In genomic region chr2:167078486-167078885, GRCm38 (mm10) we compare ENCODE assay signal across 18 mouse cellular contexts. TPM values are rescaled to one million over a fixed set of nuclear protein-coding genes. Genes with fewer than 3 reads are reported as not detected.
DNase-seq lines count a peak whose midpoint lies in the region; ATAC-seq and TF ChIP-seq lines count a peak whose summit lies in the region.
"Had no signal": no experiment of that assay in that cellular context is flagged by ENCODE, and none has a peak within 500 bp of the region (broad histone marks: within the 10 kb centered on the region; RNA-seq: fewer than 3 reads in every experiment).

No protein-coding gene starts in this region.

- no peak overlapping the region for H3K4me3 ChIP-seq in forebrain, embryonic 10.5 days
- no peak overlapping the region for H3K4me3 ChIP-seq in forebrain, postnatal 0 days (ENCODE audit: low read depth, low read length)
- no peak overlapping the region for H3K4me3 ChIP-seq in midbrain, embryonic 11.5 days (ENCODE audit: low read depth, low read length)
- no peak overlapping the region for H3K4me3 ChIP-seq in midbrain, postnatal 0 days (ENCODE audit: low read depth, low read length)
- no peak overlapping the region for H3K4me3 ChIP-seq in intestine, embryonic 14.5 days (ENCODE audit: low read depth, low read length)
- H3K4me3 ChIP-seq: heart, embryonic 12.5 days; liver, embryonic 13.5 days; megakaryocyte, embryonic 14.5 days had no signal

- TF ChIP-seq CTCF in forebrain, postnatal 0 days (IDR thresholded peaks at IDR 0.05; ENCODE audit: low read depth), result no peak
- no peak for TF ChIP-seq CTCF in midbrain, postnatal 0 days (IDR thresholded peaks at IDR 0.05)

- H3K9ac ChIP-seq in forebrain, postnatal 0 days, result no peak overlapping the region
- no peak overlapping the region for H3K9ac ChIP-seq in midbrain, embryonic 11.5 days (ENCODE audit: low read length)
- no peak overlapping the region for H3K9ac ChIP-seq in midbrain, postnatal 0 days (replicated peaks; ENCODE audit: low read length, poor library complexity, severe bottlenecking)
- H3K9ac ChIP-seq in intestine, embryonic 14.5 days (ENCODE audit: low read length), result no peak overlapping the region
- H3K9ac ChIP-seq: heart, embryonic 12.5 days; liver, embryonic 13.5 days had no signal

- 49% methylated on average over 7 of the region's 7 CpGs for WGBS in forebrain, embryonic 10.5 days
- WGBS in forebrain, postnatal 0 days, result 49% methylated on average over 7 of the region's 7 CpGs
- WGBS in midbrain, embryonic 11.5 days, result 54% methylated on average over 7 of the region's 7 CpGs
- 47% methylated on average over 7 of the region's 7 CpGs for WGBS in midbrain, postnatal 0 days
- WGBS in intestine, embryonic 14.5 days, result 42% methylated on average over 7 of the region's 7 CpGs

- peak overlapping the region; percentile 70; the same call in 1 of the 2 replicates for H3K27ac ChIP-seq in forebrain, embryonic 10.5 days
- H3K27ac ChIP-seq in forebrain, postnatal 0 days (ENCODE audit: low read depth, low read length), result no peak overlapping the region
- H3K27ac ChIP-seq in midbrain, embryonic 11.5 days (ENCODE audit: low read depth, low read length), result no peak overlapping the region
- H3K27ac ChIP-seq in midbrain, postnatal 0 days (ENCODE audit: low read depth, low read length), result no peak overlapping the region
- no peak overlapping the region for H3K27ac ChIP-seq in intestine, embryonic 14.5 days (ENCODE audit: low read depth)
- H3K27ac ChIP-seq: liver, embryonic 13.5 days had no signal

- ATAC-seq in forebrain, postnatal 0 days, result no peak
- ATAC-seq in midbrain, embryonic 11.5 days (ENCODE audit: low FRiP score), result no peak
- ATAC-seq in midbrain, postnatal 0 days (ENCODE audit: low FRiP score), result no peak
- ATAC-seq in intestine, embryonic 14.5 days (replicated peaks; ENCODE audit: low FRiP score, low TSS enrichment, low read depth), result 0 out of 2 replicates have a peak, but pooled peaks have one; percentile 34

- no peak for DNase-seq in forebrain, embryonic 10.5 days (ENCODE audit: extremely low spot score, low spot score)
- DNase-seq in forebrain, postnatal 0 days, result no peak
- DNase-seq in midbrain, embryonic 11.5 days (ENCODE audit: low spot score, missing footprints), result peak; percentile 41
- DNase-seq in midbrain, postnatal 0 days (ENCODE audit: low spot score), result no peak
- DNase-seq in intestine, embryonic 14.5 days (ENCODE audit: low spot score), result no peak
- DNase-seq in spleen, postnatal 36 days (ENCODE audit: low spot score in 2 of 2), result no peak
- no peak for DNase-seq in embryo, embryonic 11 days
- DNase-seq in adrenal gland, adult 2 months, result no peak
- DNase-seq: adrenal gland, postnatal 10 days; gastrocnemius, postnatal 25 days; heart, postnatal 36 days; kidney, postnatal 36 days; liver, embryonic 13.5 days; right cerebral cortex, postnatal 4 days; thymus, postnatal 25 days had no signal

- H3K36me3 ChIP-seq in forebrain, embryonic 10.5 days (replicated peaks), result no peaks in the 10 kb centered on the region
- H3K36me3 ChIP-seq in forebrain, postnatal 0 days (ENCODE audit: insufficient read depth), result no peaks in the 10 kb centered on the region
- no peaks in the 10 kb centered on the region for H3K36me3 ChIP-seq in midbrain, embryonic 11.5 days (ENCODE audit: control insufficient read depth, insufficient read depth, low read length)
- no peaks in the 10 kb centered on the region for H3K36me3 ChIP-seq in midbrain, postnatal 0 days (ENCODE audit: insufficient read depth, low read length)
- no peaks in the 10 kb centered on the region for H3K36me3 ChIP-seq in intestine, embryonic 14.5 days (ENCODE audit: control insufficient read depth, insufficient read depth, low read length)
- H3K36me3 ChIP-seq: G1E; heart, embryonic 12.5 days; liver, embryonic 13.5 days had no signal

- no peaks in the 10 kb centered on the region for H3K27me3 ChIP-seq in forebrain, embryonic 10.5 days (ENCODE audit: poor library complexity, severe bottlenecking)
- no peaks in the 10 kb centered on the region for H3K27me3 ChIP-seq in forebrain, postnatal 0 days (ENCODE audit: insufficient read depth, low read length)
- no peaks in the 10 kb centered on the region for H3K27me3 ChIP-seq in midbrain, embryonic 11.5 days (ENCODE audit: control insufficient read depth, insufficient read depth, low read length)
- no peaks in the 10 kb centered on the region for H3K27me3 ChIP-seq in midbrain, postnatal 0 days (ENCODE audit: insufficient read depth, low read length)
- no peaks in the 10 kb centered on the region for H3K27me3 ChIP-seq in intestine, embryonic 14.5 days (replicated peaks; ENCODE audit: control insufficient read depth, insufficient read depth, low read length)

- H3K4me2 ChIP-seq in forebrain, postnatal 0 days (ENCODE audit: low read depth), result no peak overlapping the region
- H3K4me2 ChIP-seq in midbrain, embryonic 11.5 days, result no peak overlapping the region
- no peak overlapping the region for H3K4me2 ChIP-seq in midbrain, postnatal 0 days (ENCODE audit: low read depth, low read length, poor library complexity, severe bottlenecking)
- H3K4me2 ChIP-seq in intestine, embryonic 14.5 days (ENCODE audit: low read length), result 0 out of 2 replicates have a peak overlapping the region, but pooled peaks have one; percentile 6
- H3K4me2 ChIP-seq: heart, embryonic 12.5 days; liver, embryonic 13.5 days had no signal

- peaks cover 43% of the 10 kb centered on the region for H3K4me1 ChIP-seq in forebrain, embryonic 10.5 days
- H3K4me1 ChIP-seq in forebrain, postnatal 0 days (ENCODE audit: insufficient read depth), result peaks cover 12% of the 10 kb centered on the region; the same call in 1 of the 2 replicates
- H3K4me1 ChIP-seq in midbrain, embryonic 11.5 days (ENCODE audit: control insufficient read depth, insufficient read depth, low read length), result peaks cover 12% of the 10 kb centered on the region
- H3K4me1 ChIP-seq in midbrain, postnatal 0 days (ENCODE audit: insufficient read depth, low read length), result peaks cover 3% of the 10 kb centered on the region; the same call in 1 of the 2 replicates
- peaks cover 4% of the 10 kb centered on the region for H3K4me1 ChIP-seq in intestine, embryonic 14.5 days (replicated peaks; ENCODE audit: control insufficient read depth, insufficient read depth, low read length)
- H3K4me1 ChIP-seq: liver, embryonic 13.5 days had no signal

- no peaks in the 10 kb centered on the region for H3K9me3 ChIP-seq in forebrain, embryonic 10.5 days
- H3K9me3 ChIP-seq in forebrain, postnatal 0 days (ENCODE audit: low read length), result no peaks in the 10 kb centered on the region
- no peaks in the 10 kb centered on the region for H3K9me3 ChIP-seq in midbrain, embryonic 11.5 days (ENCODE audit: control insufficient read depth, low read length)
- no peaks in the 10 kb centered on the region for H3K9me3 ChIP-seq in midbrain, postnatal 0 days (ENCODE audit: low read length)
- H3K9me3 ChIP-seq in intestine, embryonic 14.5 days (ENCODE audit: control insufficient read depth, low read length), result no peaks in the 10 kb centered on the region
- H3K9me3 ChIP-seq: G1E; heart, embryonic 12.5 days; liver, embryonic 13.5 days had no signal

RNA-seq across cellular contexts. Expression of gene Znfx1, which starts 15.7 kb away (rescaled TPM):
- 5.2 and 5.3 TPM in 2 replicates for polyA plus RNA-seq in forebrain, embryonic 10.5 days (2016; fragmentation: Nextera tagmentation; extraction: Ambion mirVana)
- total RNA-seq in forebrain, postnatal 0 days (2014; rRNA removed), result 20.5 and 25.4 TPM in 2 replicates
- polyA plus RNA-seq in forebrain, postnatal 0 days (2015; fragmentation: Nextera tagmentation; extraction: Ambion mirVana), result 2.2 and 4.4 TPM in 2 replicates
- polyA plus RNA-seq in midbrain, embryonic 11.5 days (2014; fragmentation: Nextera tagmentation; extraction: Ambion mirVana), result 5.4 and 5.5 TPM in 2 replicates
- total RNA-seq in midbrain, postnatal 0 days (2014; rRNA removed), result 28.4 and 32.2 TPM in 2 replicates
- polyA plus RNA-seq in midbrain, postnatal 0 days (2015; fragmentation: Nextera tagmentation; extraction: Ambion mirVana), result 4.7 and 6.0 TPM in 2 replicates
- 7.1 and 7.2 TPM in 2 replicates for polyA plus RNA-seq in intestine, embryonic 14.5 days (2014; fragmentation: Nextera tagmentation; extraction: Ambion mirVana)
- total RNA-seq in adrenal gland, adult 2 months (2021), result 10 to 100 TPM; 50.2 to 53.6 TPM
- 29.5 and 31.9 TPM in 2 replicates for polyA plus RNA-seq in adrenal gland, adult 2 months (2012; rRNA removed)
